Mouse (Mus musculus) brain, embryonic 14.5 days (tissue): ENCODE results near the gene Hdlbp.

Source experiments
- CTCF ChIP-seq: fragments of 200-500 bp; IDR thresholded peaks from 2 replicates; pipeline ENCODE4 v1.5.1; 2012; ENCODE audit warnings: inconsistent platforms, mild to moderate bottlenecking, moderate library complexity, borderline replicate concordance; ENCODE audit not compliant: insufficient read depth, insufficient read length; ENCODE audit errors: extremely low read depth
- POLR2A ChIP-seq: fragments of 200-500 bp; IDR thresholded peaks from 2 replicates; pipeline ENCODE4 v1.6.1; 2012; ENCODE audit warnings: mild to moderate bottlenecking, inconsistent platforms, borderline replicate concordance; ENCODE audit not compliant: poor library complexity, insufficient read depth, insufficient read length, severe bottlenecking; ENCODE audit errors: extremely low read depth

DNA sequence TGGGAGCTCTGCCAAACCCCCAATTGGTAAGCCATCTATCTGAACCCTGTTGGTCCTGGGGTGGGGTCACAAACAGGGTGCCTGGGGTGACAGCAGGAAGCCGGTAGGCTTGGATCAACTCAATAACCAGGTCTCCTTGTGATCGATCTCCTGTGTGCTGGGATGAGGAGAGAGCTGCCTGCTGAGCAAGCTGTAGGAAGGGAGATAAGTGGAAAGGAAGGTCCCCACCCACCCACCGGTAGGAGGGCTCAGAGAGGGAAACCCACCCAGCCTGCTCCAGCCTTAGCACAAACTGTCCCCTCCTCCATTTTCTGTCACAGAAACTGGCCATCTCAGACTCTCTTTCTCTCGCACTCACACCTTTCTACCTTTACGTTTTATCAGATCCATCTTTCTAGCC lies 101.3 kb downstream of the Hdlbp start:
- no peak for TF ChIP-seq POLR2A
- TF ChIP-seq CTCF, result no peak
